Mouse (Mus musculus) small intestine, adult 2 months (tissue): ENCODE measurements at regions not wholly inside any gene's neighbourhood (a gene's known extent, or its start where the extent isn't known, plus 50 kb on each side); places are given as distances from the start of the nearest gene placed in this dataset.

Experiments
- CTCF ChIP-seq: fragments of 200-500 bp; IDR thresholded peaks from 2 replicates; pipeline ENCODE4 v1.5.1; 2012; ENCODE audit warnings: low read depth, mild to moderate bottlenecking, control low read depth, inconsistent platforms, low read length, moderate library complexity, mixed read lengths; ENCODE audit not compliant: insufficient replicate concordance, insufficient read length; ENCODE audit errors: extremely low read depth
- POLR2A ChIP-seq: fragments of 200-500 bp; IDR thresholded peaks from 2 replicates; pipeline ENCODE4 v1.6.1; 2012; ENCODE audit warnings: low read depth, mild to moderate bottlenecking, control low read depth, inconsistent platforms, low read length, moderate library complexity

DNA sequence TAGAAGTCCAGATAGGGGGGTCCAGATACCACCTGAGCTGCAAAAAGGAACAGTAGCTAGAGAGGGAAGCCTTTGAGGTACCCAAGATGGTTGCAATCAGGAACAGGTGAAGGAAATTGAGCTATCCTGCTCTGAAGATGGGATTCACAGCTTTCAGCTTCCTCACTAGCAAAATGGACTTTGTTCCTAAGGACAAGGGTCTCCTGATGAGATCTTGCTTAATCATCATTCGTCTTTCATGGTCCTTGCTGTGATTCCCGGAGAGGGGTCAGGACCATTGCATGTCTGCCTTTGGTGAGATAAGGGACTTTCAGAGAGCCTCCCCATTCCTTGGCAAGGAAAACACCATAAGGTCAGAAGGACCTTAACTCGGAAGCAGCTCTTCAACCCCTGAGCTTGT, 549.4 kb upstream of the Mgmt start:
- TF ChIP-seq CTCF (no peak), POLR2A (no peak)
